Mouse (Mus musculus): ENCODE results near the gene Grap. TPM values are rescaled to one million over a fixed set of nuclear protein-coding genes. Genes with fewer than 3 reads are reported as not detected.

The Grap gene
- total RNA-seq, 1 experiment from 2014 or later = 19.1 TPM

GRCm38 (mm10) chr11:61654786-61655311, 1.8 kb downstream of the Grap start:
- ATAC-seq (replicated peaks; ENCODE audit: insufficient number of reproducible peaks, low FRiP score, low TSS enrichment, poor library complexity, severe bottlenecking) = no peak

GRCm38 (mm10) chr11:61655649-61656048, 2.6 kb downstream of the Grap start:
- no peak for ATAC-seq (replicated peaks; ENCODE audit: insufficient number of reproducible peaks, low FRiP score, low TSS enrichment, poor library complexity, severe bottlenecking)

- ATAC-seq (replicated peaks; ENCODE audit: insufficient number of reproducible peaks, low FRiP score, low TSS enrichment, poor library complexity, severe bottlenecking) = no peak
Observed at GRCm38 (mm10) chr11:61656148-61656850, 3.2 kb downstream of the Grap start.

GRCm38 (mm10) chr11:61657432-61657831, 4.4 kb downstream of the Grap start:
- ATAC-seq (replicated peaks; ENCODE audit: insufficient number of reproducible peaks, low FRiP score, low TSS enrichment, poor library complexity, severe bottlenecking) = no peak

- ATAC-seq (replicated peaks; ENCODE audit: insufficient number of reproducible peaks, low FRiP score, low TSS enrichment, poor library complexity, severe bottlenecking) = no peak
Observed at GRCm38 (mm10) chr11:61658360-61658922, 5.4 kb downstream of the Grap start.

- no peak for ATAC-seq (replicated peaks; ENCODE audit: insufficient number of reproducible peaks, low FRiP score, low TSS enrichment, poor library complexity, severe bottlenecking)
Observed at GRCm38 (mm10) chr11:61659011-61659858, 6.2 kb downstream of the Grap start.

- ATAC-seq (replicated peaks; ENCODE audit: insufficient number of reproducible peaks, low FRiP score, low TSS enrichment, poor library complexity, severe bottlenecking) = no peak
Observed at GRCm38 (mm10) chr11:61660001-61660400, 6.9 kb downstream of the Grap start.

DNA sequence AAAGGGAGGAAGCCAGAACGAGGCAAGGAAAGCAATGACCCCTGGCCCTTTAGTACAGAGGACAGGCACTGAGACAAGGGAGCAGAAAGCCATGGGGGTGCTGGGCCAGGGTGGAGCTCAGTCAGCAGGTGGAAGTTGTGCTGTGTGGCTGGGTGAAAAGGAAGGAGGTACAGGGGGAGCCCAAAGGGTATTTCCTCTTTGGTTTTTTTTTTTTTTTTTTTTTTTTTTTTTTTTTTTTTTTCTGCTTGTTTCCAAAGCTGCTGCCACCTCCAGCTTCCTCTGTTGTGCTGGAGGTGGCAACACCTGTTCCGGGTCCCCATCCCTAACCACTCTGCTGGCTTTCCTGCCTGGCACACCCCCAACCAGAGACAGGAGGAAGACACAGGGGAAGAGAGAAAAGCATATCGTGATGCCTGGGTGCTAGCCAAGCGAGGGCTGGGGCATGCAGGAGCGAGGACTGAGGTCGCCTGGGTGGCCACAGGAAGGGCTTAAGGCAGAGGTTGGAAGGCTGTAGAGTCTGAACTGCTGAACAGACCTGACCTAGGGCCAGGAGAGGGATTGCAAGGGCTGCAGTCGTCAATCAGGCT, 7.8 kb downstream of the Grap start:
- no peak for ATAC-seq (replicated peaks; ENCODE audit: insufficient number of reproducible peaks, low FRiP score, low TSS enrichment, poor library complexity, severe bottlenecking)

DNA sequence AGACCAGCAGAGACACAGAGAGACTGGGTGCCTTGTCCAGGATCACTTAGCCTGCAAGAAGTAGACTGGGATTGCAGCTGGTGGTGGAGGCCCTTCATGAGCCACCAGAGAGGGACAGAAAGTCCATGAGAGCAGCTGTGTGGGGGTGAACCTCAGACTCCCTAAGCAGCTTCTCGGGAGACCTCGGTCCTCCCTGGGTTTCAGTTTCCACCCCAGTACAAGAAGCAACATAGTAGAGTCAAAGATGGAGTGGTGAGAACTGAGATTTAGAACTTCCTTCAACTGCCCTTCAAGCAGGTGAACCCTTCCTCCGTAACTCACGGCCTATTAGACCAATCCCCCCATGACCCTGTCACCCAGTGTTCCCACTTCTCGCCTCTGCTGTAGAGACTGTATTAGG, 9.1 kb downstream of the Grap start:
- ATAC-seq (replicated peaks; ENCODE audit: insufficient number of reproducible peaks, low FRiP score, low TSS enrichment, poor library complexity, severe bottlenecking) = no peak

DNA sequence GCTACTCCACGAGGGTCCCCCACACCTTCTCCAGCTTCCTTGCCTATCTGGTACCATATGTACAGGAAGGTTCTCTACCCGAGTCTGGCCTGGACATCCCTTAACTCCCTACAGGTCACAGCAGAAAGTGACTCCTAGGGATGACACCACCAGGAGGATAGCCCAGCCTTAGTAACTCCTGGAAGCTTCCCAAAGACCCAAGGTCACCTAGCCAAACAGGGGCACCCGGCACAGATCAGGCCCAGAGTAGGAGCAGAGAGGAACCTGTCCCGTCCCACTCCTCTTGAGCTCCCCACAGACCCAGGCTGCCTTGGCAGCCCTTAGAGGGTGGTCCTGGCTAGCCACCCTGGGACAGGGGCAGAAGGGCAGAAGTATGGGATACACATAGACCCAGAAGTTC, 12.3 kb downstream of the Grap start:
- no peak for ATAC-seq (replicated peaks; ENCODE audit: insufficient number of reproducible peaks, low FRiP score, low TSS enrichment, poor library complexity, severe bottlenecking)

- no peak for ATAC-seq (replicated peaks; ENCODE audit: insufficient number of reproducible peaks, low FRiP score, low TSS enrichment, poor library complexity, severe bottlenecking)
Observed at GRCm38 (mm10) chr11:61665991-61666799, 13.1 kb downstream of the Grap start.

- ATAC-seq (replicated peaks; ENCODE audit: insufficient number of reproducible peaks, low FRiP score, low TSS enrichment, poor library complexity, severe bottlenecking) = no peak
Observed at GRCm38 (mm10) chr11:61667248-61667647, 14.2 kb downstream of the Grap start.

DNA sequence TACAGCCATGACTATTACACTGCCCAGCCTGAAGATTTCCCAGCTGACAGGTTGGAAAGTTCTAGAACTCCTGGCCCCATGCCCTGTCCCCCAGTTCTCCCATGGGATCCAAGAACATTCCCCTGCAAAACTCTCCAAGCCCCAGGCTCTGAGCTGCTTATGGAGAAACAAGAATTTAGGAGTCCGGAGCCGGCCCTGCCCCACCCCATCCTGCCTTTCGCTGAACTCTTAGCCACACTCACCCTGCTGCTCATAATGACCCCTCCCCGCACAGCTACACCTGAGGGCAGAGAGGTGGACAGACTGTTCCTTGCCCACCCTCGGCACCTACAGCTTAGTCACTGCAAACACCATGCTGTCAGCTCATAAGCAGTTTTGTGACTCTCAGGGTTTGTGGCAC, 14.7 kb downstream of the Grap start:
- no peak for ATAC-seq (replicated peaks; ENCODE audit: insufficient number of reproducible peaks, low FRiP score, low TSS enrichment, poor library complexity, severe bottlenecking)

- no peak for ATAC-seq (replicated peaks; ENCODE audit: insufficient number of reproducible peaks, low FRiP score, low TSS enrichment, poor library complexity, severe bottlenecking)
Observed at GRCm38 (mm10) chr11:61669492-61670490, 16.7 kb downstream of the Grap start.

DNA sequence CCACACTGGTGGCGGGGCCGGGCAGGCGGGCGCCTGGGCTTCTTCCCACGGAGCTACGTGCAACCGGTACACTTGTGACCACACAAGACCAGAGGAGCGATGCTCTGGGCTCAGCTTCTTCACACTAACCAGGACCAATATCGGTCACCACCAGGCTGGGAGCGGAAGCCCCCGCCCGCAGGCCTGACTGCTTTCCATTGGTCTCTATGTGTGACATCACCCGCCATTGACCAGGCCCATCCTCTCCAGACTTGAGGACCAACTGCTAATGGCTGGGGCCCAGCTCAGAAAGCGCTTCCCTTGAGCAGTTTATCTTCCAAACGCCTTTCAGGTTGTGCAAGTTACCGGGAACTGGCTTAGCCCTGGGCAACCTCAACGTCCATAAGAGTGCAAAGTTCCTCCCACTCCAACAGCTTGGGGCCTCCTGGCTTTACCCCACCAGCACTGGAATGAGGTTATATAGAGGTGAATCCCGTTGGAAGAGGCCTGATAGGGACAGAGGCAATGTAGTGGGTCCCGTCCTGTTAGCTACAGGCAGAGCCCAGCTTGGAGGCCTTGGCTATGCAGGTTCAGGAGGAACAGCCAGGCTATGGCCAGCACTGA, 18.8 kb downstream of the Grap start:
- no peak for ATAC-seq (replicated peaks; ENCODE audit: insufficient number of reproducible peaks, low FRiP score, low TSS enrichment, poor library complexity, severe bottlenecking)

DNA sequence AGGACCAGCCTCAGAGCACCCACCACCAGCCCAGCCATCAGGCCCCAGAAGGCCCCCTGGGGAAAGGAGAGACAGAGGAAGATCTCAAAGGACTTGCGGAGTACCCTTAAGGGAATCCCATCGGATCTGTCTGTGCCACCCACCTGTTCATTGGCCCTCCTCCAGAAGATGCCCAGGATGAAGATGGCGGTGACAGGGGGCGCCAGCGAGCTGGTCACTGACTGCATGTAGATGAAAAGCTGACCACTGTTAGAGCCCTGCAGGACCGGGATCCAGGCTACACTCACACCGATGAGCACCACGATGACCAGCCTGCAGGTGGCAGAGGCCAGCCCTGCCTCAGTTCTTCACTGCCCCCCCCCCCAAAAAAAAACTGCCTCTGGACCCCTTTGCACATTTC, 20.6 kb downstream of the Grap start:
- no peak for ATAC-seq (replicated peaks; ENCODE audit: insufficient number of reproducible peaks, low FRiP score, low TSS enrichment, poor library complexity, severe bottlenecking)
